Mouse (Mus musculus) G1E (cell line): ENCODE measurements around the gene Cbln1.

Experiments used
- CTCF ChIP-seq: IDR thresholded peaks from 2 replicates; pipeline ENCODE4 v1.5.1; 2012; ENCODE audit warnings: low read depth, low read length, inconsistent platforms, mixed read lengths
- GATA1 ChIP-seq: IDR thresholded peaks from 2 replicates; pipeline ENCODE4 v1.6.1; 2012; ENCODE audit warnings: borderline replicate concordance, low read length, inconsistent platforms, mixed read lengths
- GATA2 ChIP-seq: IDR thresholded peaks from 2 replicates; pipeline ENCODE4 v1.6.1; 2012; ENCODE audit warnings: low read depth, low read length, inconsistent platforms, borderline replicate concordance
- POLR2AphosphoS5 ChIP-seq: IDR thresholded peaks from 2 replicates; pipeline ENCODE4 v1.6.1; 2012; ENCODE audit warnings: low read depth, low read length, inconsistent platforms; ENCODE audit not compliant: insufficient replicate concordance
- TAL1 ChIP-seq: conservative IDR thresholded peaks from 2 replicates; pipeline ENCODE4 v1.6.1; 2012; ENCODE audit warnings: low read depth, low read length, inconsistent platforms, mixed read lengths

- TF ChIP-seq GATA1 (no peak), CTCF (no peak), POLR2AphosphoS5 (no peak), TAL1 (no peak), GATA2 (no peak)
These were observed 22.5 kb upstream of the Cbln1 start for GRCm38 (mm10) chr8:87494862-87495261.
